Mouse (Mus musculus): ENCODE results near the gene Ubac1.

GRCm38 (mm10) chr2:26055747-26056102 lies 34.2 kb upstream of the Ubac1 start:
- TF ChIP-seq CTCF (IDR thresholded peaks at IDR 0.05; ENCODE audit: insufficient read depth, low read depth, low read length), result no peak
- no peak for TF ChIP-seq POLR2A (IDR thresholded peaks at IDR 0.05; ENCODE audit: insufficient read depth, low read depth, low read length)

Data from olfactory bulb, adult 2 months (tissue).